Mouse (Mus musculus): Measurements from ENCODE around the gene Tiprl.

GRCm38 (mm10) chr1:165274946-165275345 is 38.1 kb upstream of the Tiprl start:
- no peak for TF ChIP-seq CTCF (IDR thresholded peaks at IDR 0.05; ENCODE audit: control insufficient read depth, insufficient read depth, insufficient replicate concordance, low read depth, low read length)
- TF ChIP-seq POLR2A (IDR thresholded peaks at IDR 0.05; ENCODE audit: control insufficient read depth, low read depth, low read length) = no peak
